Mouse (Mus musculus): ENCODE results near the gene Ccdc91.

The Ccdc91 gene

DNA sequence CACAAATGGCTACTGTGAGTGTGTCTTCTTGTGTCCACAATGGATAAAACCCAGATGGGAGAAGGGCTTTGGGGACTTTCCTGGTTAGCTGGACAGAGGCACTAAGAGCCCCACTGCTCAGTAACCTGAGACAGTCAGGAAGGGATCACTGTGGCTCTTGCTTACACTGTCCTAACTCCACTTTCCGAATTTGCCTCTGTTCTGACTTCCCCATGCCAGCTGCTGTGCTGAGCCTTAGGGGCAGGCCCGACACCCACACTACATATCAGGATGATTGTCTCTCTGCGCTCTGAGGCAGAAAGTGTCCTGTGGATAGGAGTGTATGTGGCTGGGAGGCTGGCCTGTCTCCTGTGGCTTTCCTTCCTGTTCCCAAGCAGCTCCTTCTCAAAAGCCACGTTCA lies 97.5 kb downstream of the Ccdc91 start:
- no peak for DNase-seq (ENCODE audit: low read depth, low spot score)

DNA sequence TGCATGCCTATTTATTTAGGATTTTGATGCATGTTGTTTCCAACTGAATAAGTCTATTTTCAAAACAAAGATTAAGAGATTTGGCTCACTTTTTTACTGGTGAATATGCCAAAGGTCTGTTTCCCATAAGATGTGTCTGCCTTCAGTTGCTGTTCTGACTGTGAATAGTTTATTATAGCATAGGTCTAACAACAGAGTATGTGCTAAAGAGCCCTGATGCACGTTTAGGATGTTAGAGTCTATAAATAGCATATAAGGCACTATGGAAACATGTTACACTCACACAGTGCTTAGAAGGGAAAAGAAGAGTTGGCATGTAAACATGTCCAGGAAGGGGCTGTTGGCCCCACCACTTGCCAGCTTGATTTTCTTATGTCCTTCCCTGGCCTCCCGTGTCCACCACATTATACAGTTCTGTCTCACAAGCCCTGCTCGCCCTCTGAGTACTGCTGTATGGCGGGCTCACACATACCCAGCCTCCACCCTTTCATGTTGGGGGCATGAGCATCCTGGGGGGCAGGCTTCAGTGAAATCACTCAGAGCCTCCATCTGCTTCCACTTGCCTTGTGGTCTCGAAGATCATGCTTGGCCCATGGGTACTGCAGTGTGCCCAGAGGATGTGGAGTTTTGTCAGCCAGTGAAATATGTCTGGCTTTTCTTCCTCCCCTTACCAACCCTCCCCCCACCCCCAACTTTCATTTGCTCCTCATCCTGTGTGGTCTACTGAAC lies 99.0 kb downstream of the Ccdc91 start:
- DNase-seq (ENCODE audit: low read depth, low spot score) = no peak

DNA sequence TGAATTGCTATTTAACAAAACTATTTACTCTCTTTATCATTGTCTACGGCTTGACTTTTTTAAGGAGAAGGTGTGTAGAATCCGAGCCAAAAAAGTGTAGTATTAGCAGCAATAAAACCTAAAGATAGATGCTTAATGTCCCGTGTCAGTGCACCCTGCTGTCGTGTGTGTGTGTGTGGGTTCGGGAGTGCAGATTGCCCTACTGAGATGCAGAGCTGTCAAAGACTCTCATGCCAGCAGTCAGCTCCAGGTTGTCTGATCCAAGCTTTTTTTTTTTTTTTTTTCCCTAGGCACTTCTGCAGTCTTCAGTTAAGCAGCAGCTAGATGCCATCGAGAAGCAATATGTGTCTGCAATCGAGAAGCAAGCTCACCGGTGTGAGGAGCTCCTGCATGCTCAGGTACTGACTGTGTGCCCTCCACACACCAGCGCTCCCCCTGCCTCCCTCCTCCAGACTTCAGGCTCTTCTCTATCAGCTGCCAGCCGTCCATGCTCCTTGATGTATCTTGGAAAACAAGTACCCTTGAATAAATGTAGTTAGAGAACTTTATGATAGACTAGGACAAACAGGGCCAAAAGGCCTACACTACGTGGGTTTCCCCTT lies 99.7 kb downstream of the Ccdc91 start:
- DNase-seq (ENCODE audit: low read depth, low spot score) = no peak

DNA sequence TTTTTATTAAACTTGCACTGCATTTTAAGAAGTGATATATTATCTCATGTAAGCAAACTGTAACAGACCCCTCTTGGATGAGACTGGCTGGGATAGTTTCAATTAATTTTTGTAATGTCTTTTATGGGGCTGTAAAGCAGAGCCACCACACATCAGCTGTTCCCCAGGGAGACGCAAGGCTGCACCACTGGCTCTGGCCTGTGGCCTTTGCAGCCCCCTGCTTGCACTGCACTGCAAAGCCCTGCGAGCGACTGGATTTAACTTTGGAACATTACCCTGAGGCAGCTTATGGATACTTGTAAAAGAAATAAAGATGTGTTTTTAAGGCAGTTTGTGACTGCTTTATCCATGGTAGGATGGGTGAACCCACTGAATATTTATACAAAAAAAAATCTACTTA lies 112.0 kb downstream of the Ccdc91 start:
- no peak for DNase-seq (ENCODE audit: low read depth, low spot score)

DNA sequence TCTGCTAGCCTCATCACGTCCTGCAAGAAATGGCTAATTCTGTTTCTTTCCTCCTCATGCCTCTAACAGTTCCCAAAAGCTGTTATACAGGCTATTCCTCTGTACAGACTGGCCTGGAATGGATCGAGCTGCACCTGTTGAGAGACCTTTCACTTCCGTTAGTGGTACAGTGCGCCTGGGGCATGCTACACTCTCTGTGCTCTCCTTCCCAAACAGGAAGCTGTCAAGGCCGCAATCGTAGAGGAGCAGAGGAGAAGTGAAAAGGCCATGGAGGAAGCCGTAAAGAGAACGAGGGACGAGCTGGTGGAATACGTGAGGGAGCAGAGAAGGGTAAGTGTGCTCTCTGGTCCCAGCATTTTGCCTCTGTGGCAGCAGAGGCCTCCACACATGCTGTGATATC lies 131.0 kb downstream of the Ccdc91 start:
- DNase-seq (ENCODE audit: low read depth, low spot score) = no peak

DNA sequence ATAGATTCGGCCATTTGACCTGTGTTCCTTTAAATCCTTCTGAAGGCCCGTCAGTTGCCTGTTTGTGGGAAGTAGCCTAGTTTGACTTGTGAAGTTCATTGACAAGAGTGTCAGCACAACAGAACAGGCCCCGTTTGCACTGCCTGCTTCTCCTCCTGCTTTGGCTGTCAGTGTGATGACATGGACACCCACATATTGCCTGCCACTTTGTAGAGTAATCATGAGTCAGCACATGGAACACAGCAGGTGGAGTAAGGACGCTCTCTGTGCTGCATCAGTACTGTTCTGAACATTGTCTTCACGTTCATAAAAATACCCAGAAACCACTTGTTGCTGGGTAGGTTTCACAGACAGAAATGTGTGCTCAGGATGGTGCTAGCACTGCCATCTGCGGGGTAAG lies 132.0 kb downstream of the Ccdc91 start:
- DNase-seq (ENCODE audit: low read depth, low spot score) = no peak

DNA sequence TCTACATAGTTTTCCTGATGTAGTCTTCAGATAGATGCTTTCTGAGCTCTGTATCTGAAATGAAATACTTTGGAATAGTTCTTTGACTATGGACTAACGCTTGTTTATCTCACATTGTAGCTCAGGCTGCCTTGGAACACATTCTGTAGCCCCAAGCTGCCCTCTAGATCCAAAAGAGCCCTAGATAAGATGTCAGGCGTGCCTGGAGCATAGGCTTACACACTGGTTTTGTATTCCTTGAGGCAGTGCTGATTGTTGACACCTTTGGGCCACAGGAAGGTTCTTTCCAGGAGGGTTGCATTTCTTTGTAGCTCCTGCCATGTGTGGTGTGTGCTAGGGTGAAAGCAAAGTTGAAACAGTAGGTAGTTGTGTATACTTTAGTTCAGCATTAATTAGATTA lies 139.7 kb downstream of the Ccdc91 start:
- DNase-seq (ENCODE audit: low read depth, low spot score) = no peak

DNA sequence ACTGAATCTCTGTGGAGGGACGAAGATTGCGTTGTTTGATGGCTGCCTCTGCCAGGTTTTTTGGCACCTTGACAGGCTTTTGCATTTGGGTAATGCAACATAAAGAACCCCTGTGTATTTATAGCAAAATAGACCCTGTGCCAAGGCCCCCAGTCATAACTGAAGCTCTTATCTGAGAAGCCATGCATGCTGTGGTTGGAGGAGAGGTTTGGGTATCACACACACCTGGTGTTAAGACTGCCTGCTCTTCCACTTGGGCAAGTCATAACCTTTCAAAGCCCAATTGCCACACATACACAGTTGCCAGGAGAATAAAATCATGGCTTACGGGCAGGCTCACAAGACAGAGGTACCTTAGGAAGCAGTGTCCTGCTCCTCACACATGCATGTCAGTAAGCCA lies 147.5 kb downstream of the Ccdc91 start:
- DNase-seq (ENCODE audit: low read depth, low spot score) = no peak

DNA sequence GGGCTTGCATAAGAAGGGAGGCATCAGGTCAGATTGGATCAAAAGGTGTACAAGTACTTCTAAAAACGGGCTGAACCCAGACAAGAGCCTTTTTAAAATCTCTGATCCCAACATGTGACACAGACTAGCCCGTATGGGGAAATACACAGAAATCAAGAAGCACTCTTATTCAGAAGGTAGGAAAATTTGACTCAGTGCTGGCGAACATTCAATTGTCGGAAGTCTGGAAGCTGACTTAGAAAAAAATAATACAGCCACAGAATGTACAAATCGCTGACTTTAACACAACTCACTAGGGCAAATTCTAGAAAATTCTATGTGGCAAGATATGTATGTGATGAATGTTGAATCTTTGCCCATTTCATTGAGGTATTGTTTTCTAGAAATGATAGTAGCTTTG lies 160.8 kb downstream of the Ccdc91 start:
- no peak for DNase-seq (ENCODE audit: low read depth, low spot score)

DNA sequence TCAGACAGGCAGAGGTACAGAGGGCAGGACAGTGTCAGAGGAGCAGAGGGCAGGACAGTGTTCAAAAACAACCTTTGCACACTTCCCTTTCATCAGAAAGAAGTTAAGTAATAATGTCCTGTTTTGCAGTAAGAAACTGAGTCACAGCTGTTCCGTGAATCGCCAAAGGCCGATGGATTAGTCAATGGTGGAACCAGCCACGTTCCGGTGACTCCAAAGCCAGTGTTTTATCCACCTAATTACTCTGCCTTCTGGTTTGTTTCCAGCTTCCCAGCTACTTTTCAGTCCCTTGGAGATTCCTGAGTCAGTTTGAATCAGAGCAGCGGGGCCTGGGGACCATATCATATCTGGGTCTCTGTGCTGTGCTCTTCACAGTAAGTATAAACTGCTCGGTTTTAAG lies 168.2 kb downstream of the Ccdc91 start:
- no peak for DNase-seq (ENCODE audit: low read depth, low spot score)

DNA sequence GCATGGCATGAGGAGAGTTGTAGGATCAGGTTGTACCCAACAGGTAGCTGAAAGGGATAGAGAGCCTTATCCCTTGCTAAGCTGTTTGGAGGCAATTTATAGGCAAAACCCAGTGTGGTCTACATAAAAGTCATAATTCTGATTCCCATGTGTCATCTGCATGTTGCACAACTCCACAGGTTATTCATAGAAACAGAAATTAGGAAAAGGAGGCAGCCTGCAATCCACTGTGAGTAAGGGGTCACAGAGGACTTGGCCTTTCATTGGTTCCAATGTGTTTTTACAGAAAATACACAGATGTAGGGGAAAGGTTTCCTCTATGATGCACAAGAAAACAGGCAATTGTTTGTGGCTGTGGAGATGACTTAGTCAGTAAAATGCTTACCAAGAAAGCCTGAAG lies 168.8 kb downstream of the Ccdc91 start:
- no peak for DNase-seq (ENCODE audit: low read depth, low spot score)

DNA sequence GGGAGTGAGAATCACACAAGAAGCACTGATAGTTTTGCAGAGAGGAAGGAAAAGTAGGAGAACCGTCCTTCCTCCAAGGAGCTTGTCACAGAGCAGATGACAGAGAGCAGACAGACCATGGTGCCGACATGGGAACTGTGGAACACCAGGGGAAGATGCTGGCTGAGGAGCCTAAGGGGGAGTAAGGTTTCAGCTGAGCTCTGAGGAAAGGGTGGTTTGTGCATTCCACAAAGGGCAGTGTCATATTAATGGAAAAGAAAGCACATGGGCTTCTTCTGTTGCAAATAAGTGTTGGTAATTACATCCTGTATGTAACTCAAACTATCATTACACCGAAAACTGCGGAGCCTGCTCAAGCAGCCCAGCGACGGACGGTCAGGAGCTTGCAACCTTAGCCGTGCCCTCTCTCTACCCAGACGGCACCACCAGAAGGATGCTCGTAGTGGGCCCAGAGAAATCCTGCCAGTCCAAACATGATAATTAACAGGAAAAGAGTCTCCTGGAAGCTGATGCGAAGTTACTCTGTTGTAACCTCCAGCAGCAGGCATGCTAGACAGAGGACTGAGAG lies 170.9 kb downstream of the Ccdc91 start:
- no peak for DNase-seq (ENCODE audit: low read depth, low spot score)

DNA sequence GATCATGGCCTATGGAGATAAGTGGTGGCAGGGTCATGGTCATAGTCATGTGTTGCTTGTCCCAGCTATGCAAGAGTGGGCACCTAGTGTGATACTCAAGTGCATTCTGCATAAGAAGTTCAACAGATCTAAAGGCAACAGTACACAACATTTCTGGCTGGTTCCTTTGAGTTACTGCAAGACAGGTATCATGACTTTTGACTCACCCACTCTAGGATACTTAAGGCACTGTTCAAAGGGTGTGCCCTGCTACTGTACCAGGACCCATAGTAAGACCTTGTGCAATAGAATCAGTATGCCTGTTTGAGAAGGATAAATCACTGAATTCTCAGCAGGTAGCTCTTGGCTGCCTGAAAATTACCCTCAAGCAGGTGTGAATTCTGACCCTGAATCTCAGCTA lies 182.4 kb downstream of the Ccdc91 start:
- no peak for DNase-seq (ENCODE audit: low read depth, low spot score)

DNA sequence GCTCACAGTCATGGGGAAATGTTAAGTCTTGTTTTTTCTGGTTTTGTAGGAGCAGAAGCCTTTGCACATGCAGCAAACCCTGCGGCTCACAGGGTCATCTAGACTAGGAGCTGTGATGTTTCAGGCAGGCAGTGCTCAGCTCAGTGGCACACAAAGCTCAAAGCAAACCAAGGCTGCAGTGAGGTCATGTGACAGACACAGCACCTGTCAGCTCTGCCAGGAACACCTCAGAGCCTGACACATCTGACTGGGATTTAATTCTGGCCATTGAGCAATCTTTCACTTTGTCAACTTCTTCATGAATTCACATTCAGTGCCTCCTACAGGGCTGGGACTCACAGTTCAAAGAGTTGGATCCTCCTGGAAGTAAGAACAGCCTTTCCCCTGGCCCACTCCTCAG lies 185.1 kb downstream of the Ccdc91 start:
- DNase-seq (ENCODE audit: low read depth, low spot score) = no peak

DNA sequence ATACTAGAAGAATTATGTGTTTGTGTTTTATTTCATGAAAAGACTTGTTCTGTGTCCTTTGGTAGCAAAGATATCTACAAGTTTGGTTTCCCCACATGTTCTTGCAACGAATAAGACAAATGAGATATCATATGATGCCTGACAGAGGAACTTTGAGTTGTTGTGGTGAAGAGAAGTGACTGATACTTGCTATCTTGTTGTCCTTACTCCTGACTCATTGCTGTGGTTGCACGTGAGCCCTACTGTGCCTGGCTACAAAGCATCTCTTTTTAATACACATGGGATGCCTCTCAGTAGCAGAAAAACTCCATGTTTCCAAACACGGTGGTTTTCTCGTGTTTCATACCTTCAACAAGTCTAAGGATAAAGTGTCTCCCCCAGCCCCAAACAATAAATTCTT lies 186.2 kb downstream of the Ccdc91 start:
- no peak for DNase-seq (ENCODE audit: low read depth, low spot score)

DNA sequence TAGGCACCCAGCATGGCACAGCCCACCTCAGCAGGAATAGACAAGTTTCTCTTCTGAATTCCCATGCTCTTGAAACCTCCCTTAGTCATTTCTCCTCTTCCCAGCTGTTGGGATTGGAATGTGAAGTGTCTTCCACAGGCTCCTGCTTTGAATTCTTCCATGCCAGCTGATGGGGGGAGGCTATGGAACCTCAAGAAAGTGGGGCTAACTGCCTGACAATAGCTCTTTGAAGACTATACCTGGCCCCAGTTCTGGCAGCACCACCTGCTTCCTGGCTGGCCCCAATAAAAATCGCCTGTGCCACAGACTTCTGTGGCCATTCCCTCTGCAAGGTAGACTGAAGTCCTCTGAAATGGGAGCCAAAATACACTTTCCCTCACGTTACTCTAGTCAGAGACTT lies 187.0 kb downstream of the Ccdc91 start:
- DNase-seq (ENCODE audit: low read depth, low spot score) = no peak

DNA sequence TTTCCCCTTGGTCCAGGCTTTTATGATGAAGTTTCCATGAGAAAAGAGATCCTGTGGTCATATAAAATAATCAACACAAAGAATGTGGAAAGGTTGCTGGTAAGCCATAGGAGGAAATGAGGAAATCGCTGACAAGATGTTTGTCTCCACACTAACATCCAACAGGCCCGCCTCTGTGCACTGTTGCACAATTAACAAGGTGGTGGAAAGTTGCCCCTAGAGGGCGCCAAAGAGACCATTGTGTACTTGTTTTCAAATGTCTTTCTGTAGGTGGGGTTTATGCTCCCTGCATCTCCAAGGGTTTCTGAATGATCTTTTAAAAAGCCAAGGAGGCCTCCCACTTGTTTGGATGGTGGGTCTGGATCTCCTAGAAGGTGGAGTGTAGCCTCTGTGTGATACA lies 188.7 kb downstream of the Ccdc91 start:
- peak; percentile 16 for DNase-seq (ENCODE audit: low read depth, low spot score)

DNA sequence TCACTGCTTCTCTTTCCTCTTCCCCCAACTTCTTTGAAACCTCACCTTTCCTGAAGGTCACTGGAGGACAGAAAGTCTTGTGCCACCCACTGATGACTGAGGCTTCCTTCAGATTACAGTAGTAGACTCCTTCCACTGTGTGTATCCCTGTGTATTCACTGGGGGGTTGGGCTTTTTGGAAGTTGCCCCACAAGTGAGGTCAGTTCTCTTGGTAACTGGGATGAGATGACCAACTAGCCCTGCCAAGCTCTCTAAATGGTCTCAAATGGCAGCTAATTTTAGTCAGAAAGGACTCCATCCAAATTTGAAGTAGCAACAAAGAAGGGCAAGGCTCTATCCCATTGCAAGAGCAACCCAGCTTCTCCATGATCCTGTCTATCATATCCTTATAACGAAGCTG lies 195.7 kb downstream of the Ccdc91 start:
- no peak for DNase-seq (ENCODE audit: low read depth, low spot score)

DNA sequence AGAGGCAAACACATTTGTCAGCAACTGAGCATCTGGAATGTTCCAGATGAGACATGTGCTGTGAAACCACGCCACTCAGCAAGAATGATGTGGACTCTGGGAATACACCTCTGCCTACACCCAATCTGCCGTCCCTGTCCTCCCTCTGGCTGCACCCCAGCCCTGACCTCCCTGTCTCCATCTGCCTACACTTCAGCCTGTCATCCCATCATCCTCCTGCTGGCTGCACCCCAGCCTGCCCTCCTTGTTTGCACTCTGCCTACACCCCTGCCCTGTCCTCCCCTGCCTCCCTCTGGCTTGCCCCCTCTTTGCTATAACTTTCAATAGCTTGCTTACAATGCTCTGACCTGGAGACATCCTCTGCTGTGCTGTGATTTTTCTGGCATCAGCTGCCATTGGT lies 196.9 kb downstream of the Ccdc91 start:
- DNase-seq (ENCODE audit: low read depth, low spot score) = no peak

DNA sequence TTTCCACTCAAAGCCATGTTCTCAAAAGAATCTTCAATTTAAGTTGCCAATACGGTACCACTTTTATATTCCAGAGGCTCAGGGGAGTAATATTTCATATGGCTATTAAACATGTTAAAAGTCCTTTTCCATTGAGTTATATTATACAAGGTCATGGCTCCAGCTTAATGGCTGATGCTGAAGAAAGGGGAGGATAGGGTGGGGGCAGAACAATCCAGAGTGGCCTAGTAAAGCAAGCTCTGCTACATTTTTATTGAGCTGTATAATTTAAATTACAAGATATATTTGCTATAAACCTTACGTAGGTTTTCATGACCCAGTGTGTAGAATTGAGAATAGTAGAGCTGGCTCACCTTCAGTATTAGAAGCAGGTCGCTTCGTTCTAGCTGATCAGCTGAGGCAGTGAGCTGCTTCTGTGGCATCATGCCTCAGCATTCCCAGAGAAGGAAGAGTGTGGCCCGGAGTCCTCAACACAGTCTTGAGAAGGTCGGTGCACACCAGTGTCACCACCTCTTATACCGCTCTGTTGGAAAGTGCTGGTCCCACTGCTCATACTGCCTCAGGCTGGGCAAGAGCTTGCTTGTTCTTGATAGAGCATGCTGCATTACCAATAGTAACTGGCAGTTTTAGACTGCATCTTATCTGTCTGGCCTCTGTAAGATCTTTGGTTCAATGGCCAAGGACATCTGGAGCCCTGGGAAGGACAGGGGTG lies 199.6 kb downstream of the Ccdc91 start:
- no peak for DNase-seq (ENCODE audit: low read depth, low spot score)

DNA sequence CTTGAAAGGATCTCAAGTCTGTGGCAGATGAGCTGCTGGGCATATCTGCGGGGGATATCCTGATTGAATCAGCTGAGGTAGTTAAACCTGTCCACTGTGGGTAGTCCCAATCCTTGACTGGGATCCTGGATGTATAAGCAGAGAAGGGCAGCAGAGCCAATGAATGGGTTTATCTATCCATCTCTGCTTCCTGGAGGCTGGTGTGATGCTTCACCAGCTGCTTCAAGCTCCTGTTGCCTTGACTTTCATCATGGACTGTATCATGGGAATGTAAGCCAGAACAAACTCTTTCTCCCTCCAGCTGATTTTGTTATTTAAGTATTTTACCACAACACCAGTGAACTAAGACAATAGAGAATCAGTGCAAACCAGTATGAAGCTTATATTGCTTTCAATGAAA lies 200.6 kb downstream of the Ccdc91 start:
- no peak for DNase-seq (ENCODE audit: low read depth, low spot score)
